Mouse (Mus musculus): ENCODE measurements at regions not wholly inside any gene's neighbourhood (a gene's known extent, or its start where the extent isn't known, plus 50 kb on each side); places are given as distances from the start of the nearest gene placed in this dataset.

- 51% methylated on average over 6 of the region's 6 CpGs for WGBS
- ATAC-seq (replicated peaks; ENCODE audit: insufficient number of reproducible peaks, low FRiP score, low TSS enrichment, low read depth) = no peak
- Histone ChIP-seq H3K27me3 (ENCODE audit: control insufficient read depth, insufficient read depth, low read length) (no peaks in the 10 kb centered on the region), H3K36me3 (replicated peaks; ENCODE audit: control insufficient read depth, insufficient read depth, low read depth, low read length) (no peaks in the 10 kb centered on the region), H3K9me3 (replicated peaks; ENCODE audit: control insufficient read depth, low read length) (no peaks in the 10 kb centered on the region), H3K4me3 (ENCODE audit: low read depth, low read length) (no peak overlapping the region), H3K9ac (replicated peaks; ENCODE audit: low read length) (no peak overlapping the region), H3K4me2 (ENCODE audit: low read depth, low read length) (no peak overlapping the region), H3K4me1 (ENCODE audit: control insufficient read depth, insufficient read depth, low read length) (no peaks in the 10 kb centered on the region; the same call in 1 of the 2 replicates), H3K27ac (replicated peaks; ENCODE audit: low read depth, low read length) (no peak overlapping the region)
- DNase-seq (ENCODE audit: low spot score) = peak; percentile 48
These were observed 192.2 kb downstream of the Col12a1 start for GRCm38 (mm10) chr9:79526390-79526789.

GRCm38 (mm10) chr9:79527331-79527730 lies 191.3 kb downstream of the Col12a1 start:
- no peak overlapping the region for H3K9ac ChIP-seq (replicated peaks; ENCODE audit: low read length)
- DNase-seq (ENCODE audit: low spot score) (no peak), ATAC-seq (replicated peaks; ENCODE audit: insufficient number of reproducible peaks, low FRiP score, low TSS enrichment, low read depth) (no peak)
- no peaks in the 10 kb centered on the region for H3K27me3 ChIP-seq (ENCODE audit: control insufficient read depth, insufficient read depth, low read length)
- H3K9me3 ChIP-seq (replicated peaks; ENCODE audit: control insufficient read depth, low read length) = no peaks in the 10 kb centered on the region
- no peak overlapping the region for H3K27ac ChIP-seq (replicated peaks; ENCODE audit: low read depth, low read length)
- H3K4me3 ChIP-seq (ENCODE audit: low read depth, low read length) = no peak overlapping the region
- no peak overlapping the region for H3K4me2 ChIP-seq (ENCODE audit: low read depth, low read length)
- H3K36me3 ChIP-seq (replicated peaks; ENCODE audit: control insufficient read depth, insufficient read depth, low read depth, low read length) = no peaks in the 10 kb centered on the region
- no peaks in the 10 kb centered on the region; the same call in 1 of the 2 replicates for H3K4me1 ChIP-seq (ENCODE audit: control insufficient read depth, insufficient read depth, low read length)
- 64% methylated on average over 3 of the region's 3 CpGs for WGBS

All from embryonic facial prominence, embryonic 11.5 days (tissue).